Mouse (Mus musculus) spleen, adult 2 months (tissue): ENCODE data around the gene Tgfb3.

Source experiments
- CTCF ChIP-seq: fragments of 200-500 bp; IDR thresholded peaks from 2 replicates; pipeline ENCODE4 v1.5.1; 2011; ENCODE audit warnings: mild to moderate bottlenecking, inconsistent platforms; ENCODE audit not compliant: insufficient read depth, insufficient read length, insufficient replicate concordance; ENCODE audit errors: extremely low read depth
- POLR2A ChIP-seq: fragments of 200-500 bp; IDR thresholded peaks from 2 replicates; pipeline ENCODE4 v1.6.1; 2011; ENCODE audit warnings: low read depth, low read length, inconsistent platforms

DNA sequence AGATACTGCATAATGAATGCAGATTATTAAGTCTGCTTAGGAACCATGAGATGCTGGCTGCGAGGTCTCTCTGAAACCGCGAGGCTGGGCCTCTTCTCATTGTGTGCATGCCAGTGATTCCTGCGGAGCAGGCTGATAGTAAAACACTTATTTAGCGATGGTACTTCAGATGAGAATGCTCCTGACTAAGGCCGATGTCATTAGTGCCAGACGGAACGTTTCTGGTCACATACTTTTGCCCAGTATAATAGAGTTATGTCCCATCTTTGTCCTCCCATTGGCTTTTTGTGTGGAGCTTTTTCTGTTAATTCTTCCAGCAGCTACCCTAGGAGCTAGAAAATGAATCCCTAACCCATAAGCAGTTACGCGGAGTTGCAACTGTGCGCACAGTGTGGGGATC lies 18.9 kb upstream of the Tgfb3 start:
- TF ChIP-seq POLR2A = no peak
- no peak for TF ChIP-seq CTCF
